Mouse (Mus musculus) right cerebral cortex, postnatal 4 days (tissue): ENCODE measurements around the gene Hras.

Experiments
- DNase-seq: peaks from one replicate; pipeline ENCODE4 v3.0.0-alpha.2; 2022

Hras gene

DNA sequence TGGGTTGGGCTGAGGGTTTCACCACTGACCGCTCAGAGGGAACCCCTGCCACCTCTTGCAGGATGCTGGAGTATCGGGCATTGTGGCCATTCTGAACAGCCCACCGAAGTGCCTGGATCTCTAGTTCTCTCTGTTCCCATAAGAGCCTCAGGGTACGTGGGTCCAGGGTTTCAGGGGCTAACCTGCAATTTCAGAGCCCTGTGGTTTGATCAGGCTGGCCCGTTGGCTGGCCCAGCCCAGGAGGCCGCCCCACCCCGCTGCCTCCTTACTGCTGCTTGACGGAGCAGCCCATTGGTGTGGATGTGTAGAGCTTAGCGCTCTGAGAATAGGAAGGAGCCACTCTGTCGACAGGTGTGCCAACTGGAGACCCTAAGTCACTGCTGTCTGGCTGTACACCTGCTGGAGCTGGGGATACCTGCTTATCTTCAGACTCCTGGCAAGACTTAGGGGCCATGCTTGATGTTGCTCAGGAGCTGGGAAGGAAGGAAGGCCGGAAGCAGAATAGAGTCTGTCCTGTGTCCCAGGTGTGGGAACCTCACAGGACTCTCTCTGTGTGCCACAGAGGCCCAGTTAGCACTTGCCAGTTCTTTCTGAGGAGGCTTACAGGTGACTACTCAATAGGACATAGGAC lies 19.9 kb upstream of the Hras start, which contains the start of gene Lmntd2:
Gene Lmntd2 (minus strand): TSS at position 476 of the 631 bp plus-strand sequence.
- no peak for DNase-seq

GRCm38 (mm10) chr7:141213133-141213532 lies 19.3 kb upstream of the Hras start:
- no peak for DNase-seq

- DNase-seq, result no peak
Observed at GRCm38 (mm10) chr7:141210606-141211131, 16.9 kb upstream of the Hras start.

- DNase-seq, result no peak
Observed at GRCm38 (mm10) chr7:141210137-141210536, 16.3 kb upstream of the Hras start.

GRCm38 (mm10) chr7:141209526-141209925 lies 15.7 kb upstream of the Hras start:
- DNase-seq, result no peak

GRCm38 (mm10) chr7:141206182-141206937 lies 12.6 kb upstream of the Hras start:
- DNase-seq, result no peak

GRCm38 (mm10) chr7:141205504-141205903 lies 11.7 kb upstream of the Hras start:
- no peak for DNase-seq

- DNase-seq, result no peak
Observed at GRCm38 (mm10) chr7:141204546-141204945, 10.7 kb upstream of the Hras start.

- DNase-seq, result no peak
Observed at GRCm38 (mm10) chr7:141198121-141198520, 4.3 kb upstream of the Hras start.

DNA sequence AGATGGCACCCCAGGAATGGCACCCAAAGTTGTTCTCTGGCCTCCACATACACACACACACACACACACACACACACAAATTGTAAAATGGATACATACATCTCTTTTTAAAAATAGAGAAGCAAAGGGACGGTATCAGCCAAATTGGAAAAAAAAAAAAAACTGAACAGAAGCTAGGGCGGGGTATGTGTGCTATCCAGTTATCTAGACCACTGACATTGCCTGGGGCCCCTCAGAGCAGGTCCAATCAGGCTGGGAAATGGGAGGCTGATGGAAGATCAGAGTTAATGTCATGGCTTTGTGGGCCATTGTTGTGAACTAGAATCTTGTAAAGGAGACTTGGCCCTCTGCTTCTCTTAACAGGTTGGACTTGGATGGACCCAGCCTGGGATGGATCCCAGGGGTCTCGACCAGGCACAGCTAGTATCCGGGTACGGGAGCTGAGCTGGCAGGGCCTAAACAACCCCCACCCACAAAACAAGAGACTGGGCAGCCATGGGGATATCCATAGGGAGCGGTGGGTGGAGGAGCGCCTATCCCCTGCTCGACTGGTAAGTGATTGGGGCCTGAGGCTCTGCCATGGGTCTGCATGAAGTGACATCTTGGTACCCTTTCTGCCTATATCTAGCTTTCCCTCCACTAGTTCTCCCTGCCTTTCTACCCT lies 2.9 kb upstream of the Hras start:
- DNase-seq, result no peak

- no peak for DNase-seq
Observed at GRCm38 (mm10) chr7:141195754-141196153, 1.9 kb upstream of the Hras start.

GRCm38 (mm10) chr7:141194830-141195229 lies 1.0 kb upstream of the Hras start:
- peak; percentile 92 for DNase-seq

- no peak for DNase-seq
Observed at GRCm38 (mm10) chr7:141194409-141194808, 604 bp upstream of the Hras start.

DNA sequence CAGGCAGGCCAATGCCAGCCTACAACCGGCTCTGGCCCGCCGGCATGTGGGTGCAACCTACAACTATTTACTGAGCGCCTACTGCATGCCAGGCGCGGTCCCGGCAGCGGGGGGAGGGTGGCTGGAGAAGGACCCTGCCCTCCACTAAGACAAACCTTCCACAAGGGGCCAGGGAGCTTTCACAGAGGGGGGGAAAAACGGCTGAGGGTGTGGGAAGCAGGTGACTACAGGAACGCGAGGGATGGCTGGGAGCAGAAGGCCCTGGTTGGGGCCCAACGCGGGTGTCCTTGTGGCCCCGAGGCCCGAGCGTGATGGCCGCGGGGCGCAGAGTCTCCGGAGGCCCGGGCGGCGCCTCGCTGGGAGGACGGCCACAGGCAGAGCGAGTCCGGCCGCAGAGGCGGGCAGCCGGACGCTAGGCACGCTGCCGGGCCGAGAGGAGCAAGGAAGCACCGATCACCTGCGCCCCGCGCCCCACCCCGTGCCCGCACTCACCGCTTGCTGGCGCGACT lies 403 bp downstream of the Hras start:
- DNase-seq, result peak; percentile 40

DNA sequence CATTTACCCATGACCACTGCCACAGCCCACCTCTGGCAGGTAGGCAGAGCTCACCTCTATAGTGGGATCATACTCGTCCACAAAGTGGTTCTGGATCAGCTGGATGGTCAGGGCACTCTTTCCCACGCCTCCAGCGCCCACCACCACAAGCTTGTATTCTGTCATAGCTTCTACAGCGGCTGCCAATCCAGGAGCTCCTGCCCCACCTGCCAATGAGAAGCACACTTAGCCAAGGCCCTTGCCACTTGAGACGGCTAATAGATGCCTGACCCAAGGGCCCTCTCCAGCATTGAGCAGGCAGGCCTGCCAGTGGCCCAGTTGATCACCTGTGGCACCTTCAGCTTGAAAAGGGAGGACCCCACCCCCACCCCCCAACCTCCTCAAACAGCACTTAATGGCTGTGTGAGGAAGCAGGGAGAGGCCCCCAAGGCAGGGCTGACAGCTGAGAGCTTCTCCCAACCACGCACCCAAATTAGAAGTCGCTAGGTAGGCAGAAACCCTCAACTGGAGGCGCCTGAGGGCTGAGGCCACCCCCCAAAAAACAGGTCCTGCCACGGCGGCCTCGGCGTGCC lies 943 bp downstream of the Hras start:
- DNase-seq, result no peak

GRCm38 (mm10) chr7:141191796-141192685 lies 1.8 kb downstream of the Hras start:
- no peak for DNase-seq

DNA sequence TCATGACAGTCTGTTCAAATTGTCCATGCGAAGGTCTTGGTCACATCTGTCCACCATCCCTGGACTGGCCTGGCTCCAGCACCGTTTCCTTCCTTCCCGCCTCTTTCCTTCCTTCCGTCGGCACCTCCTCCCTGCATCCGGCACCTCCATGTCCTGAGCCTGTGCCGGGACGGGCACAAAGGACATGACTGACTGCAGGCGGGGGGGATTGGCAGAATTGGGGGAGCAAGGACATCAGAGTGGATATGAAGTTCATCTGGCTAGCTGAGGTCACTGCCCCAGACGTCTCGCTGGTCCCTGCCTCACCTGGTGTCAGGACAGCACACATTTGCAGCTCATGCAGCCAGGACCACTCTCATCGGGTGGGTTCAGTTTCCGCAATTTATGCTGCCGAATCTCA lies 2.8 kb downstream of the Hras start:
- DNase-seq, result no peak

DNA sequence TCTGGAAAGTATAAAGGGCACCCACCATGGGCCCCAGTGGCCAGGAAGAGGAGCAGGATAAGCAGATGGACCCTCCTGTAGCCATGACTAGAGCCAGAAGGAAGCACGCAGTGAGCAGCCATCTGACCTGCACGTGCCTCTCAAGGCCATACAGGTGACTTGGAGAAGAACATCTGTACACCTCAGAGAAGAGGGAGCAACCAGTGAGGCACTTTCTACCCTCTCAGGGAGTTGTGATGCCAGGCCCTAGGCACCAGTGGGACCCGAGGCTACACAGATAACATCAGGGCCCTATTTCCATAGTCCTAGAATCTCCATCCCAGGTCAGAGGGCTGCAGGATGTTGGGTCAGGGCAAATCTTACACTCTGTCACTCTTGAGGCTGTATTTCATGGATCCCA lies 3.6 kb downstream of the Hras start:
- DNase-seq, result no peak

GRCm38 (mm10) chr7:141188733-141189132 lies 5.1 kb downstream of the Hras start:
- DNase-seq, result no peak

- DNase-seq, result no peak
Observed at GRCm38 (mm10) chr7:141188194-141188593, 5.6 kb downstream of the Hras start.

- DNase-seq, result peak; percentile 87
Observed at GRCm38 (mm10) chr7:141176173-141176572, 17.6 kb downstream of the Hras start.

- no peak for DNase-seq
Observed at GRCm38 (mm10) chr7:141175068-141175467, 18.7 kb downstream of the Hras start.
